Mouse (Mus musculus) adrenal gland, postnatal 25 days (tissue): ENCODE results near the gene Atxn1. TPM values are rescaled to one million over a fixed set of nuclear protein-coding genes. Genes with fewer than 3 reads are reported as not detected.

ENCODE experiments used
- DNase-seq: peaks from one replicate; pipeline ENCODE4 v3.0.0; 2021; ENCODE audit warnings: mixed read lengths
- long read RNA-seq: library from polyadenylated mRNA; stranded (forward); transcript quantifications from one replicate; pipeline ENCODE4 v2.0.0, GENCODE M21; 2021
- total RNA-seq: library from RNA; stranded (reverse); gene quantifications from 2 replicates; pipeline ENCODE4 v1.2.3, GENCODE M21; 2021

Gene Atxn1
- total RNA-seq, result 40.1 and 63.2 TPM in 2 replicates
- long read RNA-seq, partial matches to known transcripts, result 0 of 4 reads
- long read RNA-seq, other reads (novel, unspliced or antisense), result 4 of 4 reads

GRCm38 (mm10) chr13:45964853-45965593, at the start of gene Atxn1:
Gene Atxn1 (minus strand): TSS chr13:45965008.
- peak; percentile 83 for DNase-seq

GRCm38 (mm10) chr13:46011232-46011631, 46.4 kb upstream of the Atxn1 start:
- DNase-seq, result no peak

- DNase-seq, result no peak
Measured at GRCm38 (mm10) chr13:46010075-46010474, 45.3 kb upstream of the Atxn1 start.

- DNase-seq, result no peak
Measured at GRCm38 (mm10) chr13:46008831-46009666, 44.2 kb upstream of the Atxn1 start.

- peak; percentile 20 for DNase-seq
Measured at GRCm38 (mm10) chr13:46006211-46007102, 41.6 kb upstream of the Atxn1 start.

GRCm38 (mm10) chr13:46005656-46006055, 40.8 kb upstream of the Atxn1 start:
- DNase-seq, result no peak

GRCm38 (mm10) chr13:46001356-46001755, 36.5 kb upstream of the Atxn1 start:
- DNase-seq, result no peak

GRCm38 (mm10) chr13:45992953-45993352, 28.1 kb upstream of the Atxn1 start:
- no peak for DNase-seq

- DNase-seq, result no peak
Measured at GRCm38 (mm10) chr13:45990486-45990885, 25.7 kb upstream of the Atxn1 start.

- no peak for DNase-seq
Measured at GRCm38 (mm10) chr13:45979246-45979645, 14.4 kb upstream of the Atxn1 start.

GRCm38 (mm10) chr13:45976894-45977293, 12.1 kb upstream of the Atxn1 start:
- DNase-seq, result peak; percentile 36

- DNase-seq, result peak; percentile 22
Measured at GRCm38 (mm10) chr13:45974651-45975050, 9.8 kb upstream of the Atxn1 start.

- no peak for DNase-seq
Measured at GRCm38 (mm10) chr13:45973972-45974490, 9.2 kb upstream of the Atxn1 start.

GRCm38 (mm10) chr13:45970920-45971536, 6.2 kb upstream of the Atxn1 start:
- DNase-seq, result no peak

GRCm38 (mm10) chr13:45968206-45968605, 3.4 kb upstream of the Atxn1 start:
- no peak for DNase-seq

- no peak for DNase-seq
Measured at GRCm38 (mm10) chr13:45967371-45967770, 2.6 kb upstream of the Atxn1 start.

GRCm38 (mm10) chr13:45966586-45966985, 1.8 kb upstream of the Atxn1 start:
- DNase-seq, result no peak

GRCm38 (mm10) chr13:45965594-45966432, 1.0 kb upstream of the Atxn1 start:
- DNase-seq, result no peak

GRCm38 (mm10) chr13:45964331-45964852, 416 bp downstream of the Atxn1 start:
- DNase-seq, result peak; percentile 53
